Mouse (Mus musculus): ENCODE results near the gene Prr36.

DNA sequence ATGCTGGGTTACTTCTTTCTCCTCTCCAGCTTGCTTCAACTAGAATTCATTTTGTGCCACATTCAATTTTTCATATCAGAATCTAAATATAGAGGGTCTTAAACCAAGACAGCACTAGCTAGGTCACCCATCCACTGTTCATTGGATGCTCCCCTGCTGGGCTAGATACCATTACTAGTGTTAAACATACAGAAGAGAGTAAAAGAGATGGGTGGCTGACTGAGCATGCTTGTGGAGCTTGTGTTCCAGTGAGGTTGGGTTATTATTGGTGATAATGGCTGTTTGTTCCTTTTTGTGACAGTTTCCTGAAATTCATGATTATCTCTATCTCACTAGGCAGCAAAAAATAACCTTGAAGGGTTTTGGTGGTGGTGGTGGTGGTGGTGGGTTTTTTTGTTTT, 4.8 kb upstream of the Prr36 start:
- TF ChIP-seq CTCF (IDR thresholded peaks at IDR 0.05; ENCODE audit: low read depth), result no peak
- no peak for TF ChIP-seq EP300 (IDR thresholded peaks at IDR 0.05; ENCODE audit: low read depth)
